Comparison of ENCODE assay signal across 8 mouse cellular contexts in genomic region chr8:123361082-123361739, GRCm38 (mm10). TPM values are rescaled to one million over a fixed set of nuclear protein-coding genes. Genes with fewer than 3 reads are reported as not detected.
DNase-seq lines count a peak whose midpoint lies in the region; ATAC-seq and TF ChIP-seq lines count a peak whose summit lies in the region.

No protein-coding gene starts in this region.

- H3K4me3 ChIP-seq in cortical plate, adult 2 months (ENCODE audit: insufficient read depth, low read length) = no peak overlapping the region
- H3K4me3 ChIP-seq in limb, embryonic 11.5 days (ENCODE audit: low read depth, low read length) = no peak overlapping the region
- H3K4me3 ChIP-seq in midbrain, postnatal 0 days (ENCODE audit: low read depth, low read length) = no peak overlapping the region

- WGBS in limb, embryonic 11.5 days = 60% methylated on average over 12 of the region's 12 CpGs
- 37% methylated on average over 12 of the region's 12 CpGs for WGBS in midbrain, postnatal 0 days

- no peak overlapping the region for H3K9ac ChIP-seq in limb, embryonic 11.5 days (ENCODE audit: low read length)
- H3K9ac ChIP-seq in midbrain, postnatal 0 days (replicated peaks; ENCODE audit: low read length, poor library complexity, severe bottlenecking) = no peak overlapping the region

- H3K4me2 ChIP-seq in limb, embryonic 11.5 days (ENCODE audit: low read depth, severe bottlenecking) = no peak overlapping the region
- no peak overlapping the region for H3K4me2 ChIP-seq in midbrain, postnatal 0 days (ENCODE audit: low read depth, low read length, poor library complexity, severe bottlenecking)

- H3K4me1 ChIP-seq in cortical plate, adult 2 months (ENCODE audit: control insufficient read depth, insufficient read depth, low read length) = no peaks in the 10 kb centered on the region
- no peaks in the 10 kb centered on the region for H3K4me1 ChIP-seq in limb, embryonic 11.5 days (ENCODE audit: control insufficient read depth, insufficient read depth, low read length)
- H3K4me1 ChIP-seq in midbrain, postnatal 0 days (ENCODE audit: insufficient read depth, low read length) = no peaks in the 10 kb centered on the region

- no peaks in the 10 kb centered on the region for H3K36me3 ChIP-seq in limb, embryonic 11.5 days (ENCODE audit: control insufficient read depth, insufficient read depth, low read length)
- peaks cover 54% of the 10 kb centered on the region for H3K36me3 ChIP-seq in midbrain, postnatal 0 days (ENCODE audit: insufficient read depth, low read length)

- H3K27me3 ChIP-seq in limb, embryonic 11.5 days (ENCODE audit: control insufficient read depth, insufficient read depth, low read length) = no peaks in the 10 kb centered on the region
- no peaks in the 10 kb centered on the region for H3K27me3 ChIP-seq in midbrain, postnatal 0 days (ENCODE audit: insufficient read depth, low read length)

- DNase-seq in urinary bladder, adult 18-20 months (ENCODE audit: low spot score in 2 of 2) = peak; percentile 56 to 74
- no peak for DNase-seq in urinary bladder, postnatal 10 days (ENCODE audit: low spot score)
- DNase-seq in gastrocnemius, adult 8-10 months (ENCODE audit: low spot score in 2 of 2) = peak; percentile 52 to 57
- peak; percentile 76 to 93 for DNase-seq in kidney, adult 8-10 months
- DNase-seq in limb, embryonic 11.5 days (ENCODE audit: low spot score) = peak; percentile 90
- DNase-seq in midbrain, postnatal 0 days (ENCODE audit: low spot score) = peak; percentile 84
- DNase-seq in spleen, postnatal 14 days (ENCODE audit: low spot score in 2 of 2) = peak; percentile 46 to 63

- H3K27ac ChIP-seq in cortical plate, adult 2 months (ENCODE audit: insufficient read depth, low read length) = no peak overlapping the region
- H3K27ac ChIP-seq in limb, embryonic 11.5 days (replicated peaks; ENCODE audit: low read depth, low read length) = no peak overlapping the region
- peak overlapping the region; percentile 67; the same call in 1 of the 2 replicates for H3K27ac ChIP-seq in midbrain, postnatal 0 days (ENCODE audit: low read depth, low read length)

- peak; percentile 99 for TF ChIP-seq CTCF in cortical plate, adult 2 months (IDR thresholded peaks at IDR 0.05; ENCODE audit: extremely low read depth, insufficient read depth, low read length)
- peak; percentile 97 for TF ChIP-seq CTCF in midbrain, postnatal 0 days (IDR thresholded peaks at IDR 0.05)

- TF ChIP-seq POLR2A in cortical plate, adult 2 months (IDR thresholded peaks at IDR 0.05; ENCODE audit: extremely low read depth, insufficient read depth, low read length) = no peak

- no peaks in the 10 kb centered on the region for H3K9me3 ChIP-seq in limb, embryonic 11.5 days (ENCODE audit: control insufficient read depth, low read length)
- no peaks in the 10 kb centered on the region for H3K9me3 ChIP-seq in midbrain, postnatal 0 days (ENCODE audit: low read length)

- 0 out of 2 replicates have a peak, but pooled peaks have one; percentile 21 for ATAC-seq in limb, embryonic 11.5 days (ENCODE audit: insufficient number of reproducible peaks, low FRiP score, low TSS enrichment, low read depth)
- peak; percentile 69; the same call in 1 of the 2 replicates for ATAC-seq in midbrain, postnatal 0 days (ENCODE audit: low FRiP score)

RNA-seq across cellular contexts. Expression of gene Tcf25, which starts 12.3 kb away (rescaled TPM):
- polyA plus RNA-seq in cortical plate, adult 2 months (2012; rRNA removed) = 659 and 685 TPM in 2 replicates
- 100 to 1,000 TPM; 125 to 155 (median 141) TPM for total RNA-seq in gastrocnemius, adult 8-10 months (2022)
- 136 and 149 TPM in 2 replicates for polyA plus RNA-seq in limb, embryonic 11.5 days (2014; fragmentation: Nextera tagmentation; extraction: Ambion mirVana)
- 538 and 541 TPM in 2 replicates for total RNA-seq in midbrain, postnatal 0 days (2014; rRNA removed)
- 413 and 416 TPM in 2 replicates for polyA plus RNA-seq in midbrain, postnatal 0 days (2015; fragmentation: Nextera tagmentation; extraction: Ambion mirVana)

RNA-seq across cellular contexts. Expression of gene Spire2, which starts 28.7 kb away (rescaled TPM):
- polyA plus RNA-seq in cortical plate, adult 2 months (2012; rRNA removed) = 18.2 and 18.9 TPM in 2 replicates
- under 1 TPM in 3 of 4 experiments, not detected in 1; 0.16 to 0.22 (median 0.20) TPM for total RNA-seq in gastrocnemius, adult 8-10 months (2022)
- 0.95 and 1.9 TPM in 2 replicates for polyA plus RNA-seq in limb, embryonic 11.5 days (2014; fragmentation: Nextera tagmentation; extraction: Ambion mirVana)
- 35.7 and 44.1 TPM in 2 replicates for total RNA-seq in midbrain, postnatal 0 days (2014; rRNA removed)
- polyA plus RNA-seq in midbrain, postnatal 0 days (2015; fragmentation: Nextera tagmentation; extraction: Ambion mirVana) = 28.0 and 28.2 TPM in 2 replicates

RNA-seq across cellular contexts. Expression of gene Fanca, which starts 42.8 kb away (rescaled TPM):
- 3.9 and 4.8 TPM in 2 replicates for polyA plus RNA-seq in cortical plate, adult 2 months (2012; rRNA removed)
- total RNA-seq in gastrocnemius, adult 8-10 months (2022) = not detected
- 38.9 and 39.2 TPM in 2 replicates for polyA plus RNA-seq in limb, embryonic 11.5 days (2014; fragmentation: Nextera tagmentation; extraction: Ambion mirVana)
- 4.2 and 17.6 TPM in 2 replicates for total RNA-seq in midbrain, postnatal 0 days (2014; rRNA removed)
- polyA plus RNA-seq in midbrain, postnatal 0 days (2015; fragmentation: Nextera tagmentation; extraction: Ambion mirVana) = 3.0 and 3.3 TPM in 2 replicates

RNA-seq across cellular contexts. Expression of gene Mc1r, which starts 45.7 kb away (rescaled TPM):
- polyA plus RNA-seq in cortical plate, adult 2 months (2012; rRNA removed) = 0.02 and 0.06 TPM in 2 replicates
- total RNA-seq in gastrocnemius, adult 8-10 months (2022) = under 1 TPM in 1 of 4 experiments, not detected in 3; 0.08 TPM
- polyA plus RNA-seq in limb, embryonic 11.5 days (2014; fragmentation: Nextera tagmentation; extraction: Ambion mirVana) = not detected in 2 replicates
- 0.22 TPM in 1 of 2 replicates, not detected in the other for total RNA-seq in midbrain, postnatal 0 days (2014; rRNA removed)
- 0.09 TPM in 1 of 2 replicates, not detected in the other for polyA plus RNA-seq in midbrain, postnatal 0 days (2015; fragmentation: Nextera tagmentation; extraction: Ambion mirVana)

RNA-seq across cellular contexts. Expression of gene Tubb3, which starts 50.0 kb away (rescaled TPM):
- 491 and 518 TPM in 2 replicates for polyA plus RNA-seq in cortical plate, adult 2 months (2012; rRNA removed)
- total RNA-seq in gastrocnemius, adult 8-10 months (2022) = under 1 TPM in 2 of 4 experiments, not detected in 2; 0.17 to 0.24 TPM
- 9.3 and 11.2 TPM in 2 replicates for polyA plus RNA-seq in limb, embryonic 11.5 days (2014; fragmentation: Nextera tagmentation; extraction: Ambion mirVana)
- 3,827 and 3,963 TPM in 2 replicates for total RNA-seq in midbrain, postnatal 0 days (2014; rRNA removed)
- 1,921 and 2,058 TPM in 2 replicates for polyA plus RNA-seq in midbrain, postnatal 0 days (2015; fragmentation: Nextera tagmentation; extraction: Ambion mirVana)
